In the genomic region with DNA sequence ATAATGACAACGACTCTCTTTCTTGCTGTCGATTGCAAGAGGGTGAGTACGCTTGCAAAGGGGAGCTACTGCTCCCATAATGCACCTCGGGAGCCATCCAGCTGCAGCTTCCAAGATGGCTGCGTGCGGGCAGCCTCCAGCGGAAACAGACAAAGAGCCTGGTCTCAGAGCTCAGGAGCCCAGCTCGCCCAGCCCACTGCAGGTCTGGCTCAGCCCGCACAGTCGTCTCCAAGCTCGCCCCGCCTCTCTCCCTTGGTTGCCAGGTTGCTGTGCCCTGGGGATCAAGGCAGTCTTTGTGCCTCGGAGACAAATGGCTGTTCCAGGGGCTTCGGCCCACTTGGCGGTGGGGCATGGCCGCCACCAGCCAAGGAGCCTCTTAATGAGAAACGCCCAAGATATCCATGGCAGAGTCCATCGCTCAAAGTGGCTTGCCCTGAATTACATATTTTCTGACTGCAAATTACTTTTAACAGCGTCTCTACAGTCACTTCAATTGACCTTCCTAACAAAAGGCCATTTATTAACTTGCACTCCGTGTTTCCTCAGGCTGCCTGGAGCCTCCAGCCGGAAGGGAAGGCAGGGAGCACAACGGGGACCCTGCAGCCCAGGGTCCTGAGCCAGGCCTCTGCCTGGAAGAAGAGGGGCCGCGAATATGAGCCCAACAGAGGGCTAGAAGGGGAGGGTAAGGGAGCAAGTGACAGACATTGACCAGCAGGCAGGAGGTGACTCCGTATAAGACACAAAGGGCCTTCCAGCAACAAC, we compare ENCODE assay signal across 8 mouse cellular contexts. TPM values are rescaled to one million over a fixed set of nuclear protein-coding genes. Genes with fewer than 3 reads are reported as not detected.
DNase-seq lines count a peak whose midpoint lies in the region; ATAC-seq lines count a peak whose summit lies in the region.

No protein-coding gene starts in this region.

- peaks cover 32% of the 10 kb centered on the region for H3K36me3 ChIP-seq in hindbrain, embryonic 10.5 days

- H3K4me1 ChIP-seq in hindbrain, embryonic 10.5 days (replicated peaks): peaks cover 94% of the 10 kb centered on the region

- peaks cover 5% of the 10 kb centered on the region; the same call in 1 of the 2 replicates for H3K9me3 ChIP-seq in hindbrain, embryonic 10.5 days

- peaks cover 6% of the 10 kb centered on the region; the same call in 1 of the 2 replicates for H3K27me3 ChIP-seq in hindbrain, embryonic 10.5 days (ENCODE audit: insufficient read depth, poor library complexity, severe bottlenecking)

- WGBS in hindbrain, embryonic 10.5 days: 15% methylated on average over 25 of the region's 25 CpGs

- DNase-seq in MN1 (ENCODE audit: low spot score): peak; percentile 91
- DNase-seq in cerebellum, adult 9-10 months: peak; percentile 63
- peak; percentile 91 for DNase-seq in hindbrain, embryonic 10.5 days (ENCODE audit: low spot score)
- DNase-seq in layer of hippocampus, adult 9-11 months: peak; percentile 90
- peak; percentile 61 for DNase-seq in lung, postnatal 10 days
- DNase-seq in right cerebral cortex, postnatal 10 days (ENCODE audit: low spot score in 2 of 2): peak; percentile 91 to 93
- DNase-seq in c-Kit-positive CD71-positive TER-119-positive erythroid progenitor cells, embryonic 14.5 days (ENCODE audit: low spot score): no peak

- peak; percentile 76 for ATAC-seq in frontal cortex, adult (ENCODE audit: low TSS enrichment)

- peak overlapping the region; percentile 95 for H3K27ac ChIP-seq in hindbrain, embryonic 10.5 days

- H3K4me3 ChIP-seq in hindbrain, embryonic 10.5 days: peak overlapping the region; percentile 33

RNA-seq across cellular contexts. Expression of a gene that starts 11.0 kb away (rescaled TPM):
- polyA plus RNA-seq in hindbrain, embryonic 10.5 days (2016; fragmentation: Nextera tagmentation; extraction: Ambion mirVana): 22.7 and 28.8 TPM in 2 replicates
